Mouse (Mus musculus) left cerebral cortex, adult 6 months (tissue): ENCODE data around the gene Ang6. TPM values are rescaled to one million over a fixed set of nuclear protein-coding genes. Genes with fewer than 3 reads are reported as not detected.

Experiments
- long read RNA-seq, 2 experiments: library from polyadenylated mRNA; unstranded; transcript quantifications; one replicate each; pipeline ENCODE4 v2.0.0; 2019 to 2020
- polyA plus RNA-seq: library from polyadenylated mRNA; unstranded; fragments of <200 nt; fragmentation: Nextera tagmentation; gene quantifications from 2 replicates; pipeline ENCODE4 v1.2.3, GENCODE M21; 2021

The Ang6 gene
- not detected in 2 replicates for polyA plus RNA-seq
- long read RNA-seq, experiment 1 = 0 reads
- long read RNA-seq, experiment 2 = 0 reads

DNA sequence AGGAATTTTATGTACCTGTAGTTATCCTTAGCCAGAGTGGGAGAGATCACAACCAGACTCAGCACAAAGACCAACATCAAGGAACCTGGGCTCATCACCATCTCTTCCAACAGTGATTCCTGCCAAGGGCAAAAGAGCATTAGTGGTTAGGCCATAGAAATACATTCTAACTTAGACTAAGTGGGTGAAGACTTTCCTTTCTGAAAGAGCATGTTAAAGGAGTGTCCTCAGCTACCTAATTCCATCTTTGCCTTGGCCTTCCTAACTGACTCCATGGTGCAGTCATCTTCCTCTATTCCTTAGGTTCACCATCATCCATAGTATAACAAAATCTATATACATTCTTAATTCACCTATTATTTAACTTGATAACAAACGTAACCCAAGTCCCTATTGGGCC, at the start of gene Ang6:
TSS of gene Ang6 (minus strand) at position 101 of the 400 bp plus-strand sequence.

DNA sequence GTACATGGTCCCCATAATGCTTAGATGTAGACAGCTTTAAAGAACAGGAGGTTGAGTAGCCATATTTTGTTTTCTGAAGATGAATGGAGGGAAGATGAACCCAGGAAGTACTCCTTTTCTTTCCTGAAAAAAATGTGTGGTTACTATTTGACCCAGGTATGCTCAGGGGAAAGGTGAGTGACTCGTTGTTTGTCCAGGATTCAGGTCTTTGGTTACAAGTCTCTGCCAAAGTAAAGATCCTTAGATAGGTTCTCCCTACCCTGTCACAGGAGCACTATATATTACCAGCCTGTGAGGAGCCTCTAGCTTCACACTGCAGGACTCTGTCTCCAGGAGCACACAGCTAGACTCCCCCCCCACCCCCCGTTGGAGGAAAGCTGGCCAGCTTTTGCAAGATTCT, 45.3 kb downstream of the Ang6 start, which contains the start of gene Ang5:
TSS of gene Ang5 (plus strand) at position 301 of the 400 bp plus-strand sequence.

Other genes starting within 250 kb of the Ang6 start
- not detected in 2 replicates for gene Gm8180, start 217.5 kb downstream of the Ang6 start, polyA plus RNA-seq
- gene Ear1, start 126.8 kb downstream of the Ang6 start, polyA plus RNA-seq = not detected in 2 replicates
- not detected in 2 replicates for gene Ear10, start 78.7 kb downstream of the Ang6 start, polyA plus RNA-seq
- not detected in 2 replicates for gene Gm8113, start 76.9 kb downstream of the Ang6 start, polyA plus RNA-seq
- gene Ang5, start 45.2 kb downstream of the Ang6 start, polyA plus RNA-seq = not detected in 2 replicates
- gene Ear2, start 100.4 kb upstream of the Ang6 start, polyA plus RNA-seq = 0.16 TPM in 1 of 2 replicates, not detected in the other
- not detected in 2 replicates for gene Gm3327, start 121.6 kb upstream of the Ang6 start, polyA plus RNA-seq
- gene Gm8212, start 195.4 kb upstream of the Ang6 start, polyA plus RNA-seq = not detected in 2 replicates
- gene 4930503E14Rik, start 211.0 kb upstream of the Ang6 start, polyA plus RNA-seq = not detected in 2 replicates